Mouse (Mus musculus) urinary bladder, adult 2 months (tissue): ENCODE measurements around the gene Rrn3. TPM values are rescaled to one million over a fixed set of nuclear protein-coding genes. Genes with fewer than 3 reads are reported as not detected.
A peak's percentile ranks its signal among the peaks of the same experiment; 100 is the strongest.
"Not testable (repeated sequence)": the region's sequence is repeated elsewhere in the genome, so short reads cannot be mapped to it uniquely, and the experiment has no call there.

Experiments used
- DNase-seq: peaks from one replicate; pipeline ENCODE4 v3.0.0; 2022; ENCODE audit warnings: low spot score
- polyA plus RNA-seq: library from polyadenylated mRNA; depleted of rRNA; stranded (reverse); fragments of >200 nt; gene quantifications from 2 replicates; pipeline ENCODE4 v1.2.3, GENCODE M21; 2012; rRNA removed

The Rrn3 gene
- polyA plus RNA-seq: 21.9 and 24.7 TPM in 2 replicates

GRCm38 (mm10) chr16:13780353-13781036, at the start of gene Rrn3:
Gene Rrn3 (plus strand): TSS chr16:13780708.
- peak; percentile 85 for DNase-seq

DNA sequence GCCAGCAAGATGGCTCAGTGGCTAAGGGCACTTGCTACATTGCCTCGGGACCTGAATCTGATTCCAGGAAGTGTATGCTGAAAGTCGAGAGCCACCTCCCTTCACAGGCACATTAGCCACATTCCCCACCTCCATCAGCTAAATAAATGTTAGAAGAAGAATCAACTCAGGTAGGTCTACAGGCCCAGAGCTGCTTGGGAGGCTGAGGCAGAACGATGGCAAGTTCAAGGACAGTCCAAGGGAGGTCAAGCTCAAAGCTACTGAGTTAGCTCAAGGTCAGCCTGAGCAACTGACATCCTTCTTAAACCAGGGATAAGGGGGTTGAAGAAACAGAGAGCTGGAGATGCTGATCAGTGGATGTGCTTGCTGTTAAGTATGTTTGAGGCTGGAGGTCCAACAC, 47.7 kb upstream of the Rrn3 start:
- no peak for DNase-seq

- peak; percentile 64 for DNase-seq
Measured at GRCm38 (mm10) chr16:13733518-13734137, 46.9 kb upstream of the Rrn3 start.

GRCm38 (mm10) chr16:13735977-13736376, 44.5 kb upstream of the Rrn3 start:
- DNase-seq: no peak

- not testable (repeated sequence) for DNase-seq
Measured at GRCm38 (mm10) chr16:13739044-13739443, 41.5 kb upstream of the Rrn3 start.

- no peak for DNase-seq
Measured at GRCm38 (mm10) chr16:13740844-13741243, 39.7 kb upstream of the Rrn3 start.

GRCm38 (mm10) chr16:13747708-13748107, 32.8 kb upstream of the Rrn3 start:
- DNase-seq: no peak

DNA sequence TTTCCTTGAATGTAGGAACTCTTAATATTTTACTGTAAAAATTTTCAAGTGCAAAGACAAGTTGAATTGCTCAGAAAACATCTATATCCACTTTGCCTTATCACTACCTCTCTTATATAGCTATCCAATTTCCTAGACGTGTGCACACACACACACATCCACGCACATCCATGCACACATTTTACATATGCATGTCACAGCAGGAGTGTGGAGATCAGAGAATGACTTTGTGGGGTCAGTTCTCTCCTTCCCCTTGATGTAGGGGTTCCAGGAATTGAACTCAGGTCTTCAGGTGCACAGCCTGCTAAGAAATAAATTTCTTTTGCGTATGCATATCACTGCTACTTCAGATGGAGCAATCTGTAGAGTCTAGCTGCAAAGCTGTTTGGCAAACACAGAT, 32.4 kb upstream of the Rrn3 start:
- DNase-seq: no peak

- not testable (repeated sequence) for DNase-seq
Measured at GRCm38 (mm10) chr16:13748813-13749212, 31.7 kb upstream of the Rrn3 start.

- no peak for DNase-seq
Measured at GRCm38 (mm10) chr16:13749306-13749705, 31.2 kb upstream of the Rrn3 start.

- DNase-seq: no peak
Measured at GRCm38 (mm10) chr16:13749981-13750380, 30.5 kb upstream of the Rrn3 start.

GRCm38 (mm10) chr16:13750626-13751025, 29.9 kb upstream of the Rrn3 start:
- no peak for DNase-seq

DNA sequence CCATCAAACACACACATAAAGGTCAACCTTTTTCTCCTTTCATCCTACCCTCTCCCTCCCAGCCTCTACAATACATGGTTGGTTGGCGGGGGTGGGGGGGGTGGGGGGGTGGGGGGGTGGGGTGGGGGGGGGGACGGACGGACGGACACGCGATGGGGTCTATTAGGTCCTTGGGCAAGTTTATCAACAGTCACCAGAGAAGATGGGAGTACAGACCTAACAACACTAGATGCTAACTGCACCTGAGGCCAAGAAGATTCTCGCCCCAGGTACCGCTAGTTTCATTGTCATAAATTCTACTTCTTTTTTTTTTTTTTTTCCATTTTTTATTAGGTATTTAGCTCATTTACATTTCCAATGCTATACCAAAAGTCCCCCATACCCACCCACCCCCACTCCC, 26.5 kb upstream of the Rrn3 start:
- DNase-seq: no peak

- peak; percentile 81 for DNase-seq
Measured at GRCm38 (mm10) chr16:13754400-13755190, 25.9 kb upstream of the Rrn3 start.

DNA sequence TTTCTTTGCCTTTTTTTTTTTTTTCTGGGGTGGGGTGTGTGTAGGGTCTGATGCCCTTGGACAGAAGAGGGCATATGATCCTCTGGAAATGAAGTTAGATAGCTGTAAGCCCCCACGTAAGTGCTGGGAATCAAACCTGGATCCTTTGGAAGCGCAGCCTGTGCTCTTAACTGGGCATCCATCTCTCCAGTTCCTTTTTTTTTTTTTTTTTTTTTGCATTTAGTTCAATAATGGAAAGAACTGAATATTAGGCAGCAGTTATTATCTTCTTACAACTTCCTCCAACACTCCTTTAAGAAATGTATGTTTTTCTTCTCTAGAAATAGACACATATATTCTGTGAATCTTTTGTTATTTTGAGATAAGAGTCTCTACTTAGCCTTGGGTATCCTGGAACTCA, 22.7 kb upstream of the Rrn3 start:
- DNase-seq: no peak

GRCm38 (mm10) chr16:13762807-13763206, 17.7 kb upstream of the Rrn3 start:
- DNase-seq: not testable (repeated sequence)

- DNase-seq: no peak
Measured at GRCm38 (mm10) chr16:13764519-13764918, 16.0 kb upstream of the Rrn3 start.

- DNase-seq: no peak
Measured at GRCm38 (mm10) chr16:13766367-13766766, 14.1 kb upstream of the Rrn3 start.

DNA sequence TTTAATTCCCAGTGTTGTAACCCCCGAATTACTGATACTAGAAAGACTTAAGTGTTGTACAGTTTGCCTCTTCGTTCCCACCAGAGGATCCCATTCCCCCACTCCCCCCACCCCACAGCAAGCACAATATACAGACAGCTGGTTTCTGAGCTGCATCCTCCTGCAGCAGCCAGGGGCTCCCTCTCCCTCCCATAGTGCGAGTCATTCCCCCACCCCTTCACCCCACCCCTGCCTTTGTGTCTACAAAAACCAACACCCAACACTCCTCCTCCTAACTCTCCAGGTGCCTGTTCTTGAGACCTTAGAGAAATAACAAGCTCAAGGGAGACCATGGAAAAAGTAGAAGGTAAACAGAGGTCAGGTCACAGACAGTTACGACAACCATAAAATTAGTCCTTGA, 8.9 kb upstream of the Rrn3 start:
- not testable (repeated sequence) for DNase-seq

DNA sequence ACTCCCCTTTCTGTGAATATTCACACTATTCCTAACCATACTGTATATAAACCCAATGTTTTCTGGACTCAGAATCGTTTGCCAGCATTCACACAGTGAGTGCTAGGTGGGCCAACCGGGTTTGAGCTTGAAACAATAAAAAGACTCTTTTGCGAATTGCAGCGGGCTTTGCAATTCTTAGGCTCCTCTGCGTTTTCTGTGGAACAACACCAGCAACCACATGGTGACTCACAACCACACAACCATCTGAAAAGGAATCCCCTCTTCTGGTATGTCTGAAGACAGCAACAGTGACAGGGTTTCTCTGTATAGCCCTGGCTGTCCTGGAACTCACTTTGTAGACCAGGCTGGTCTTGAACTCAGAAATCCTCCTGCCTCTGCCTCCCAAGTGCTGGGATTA, 8.5 kb upstream of the Rrn3 start:
- DNase-seq: not testable (repeated sequence)

GRCm38 (mm10) chr16:13774011-13774410, 6.5 kb upstream of the Rrn3 start:
- DNase-seq: not testable (repeated sequence)

DNA sequence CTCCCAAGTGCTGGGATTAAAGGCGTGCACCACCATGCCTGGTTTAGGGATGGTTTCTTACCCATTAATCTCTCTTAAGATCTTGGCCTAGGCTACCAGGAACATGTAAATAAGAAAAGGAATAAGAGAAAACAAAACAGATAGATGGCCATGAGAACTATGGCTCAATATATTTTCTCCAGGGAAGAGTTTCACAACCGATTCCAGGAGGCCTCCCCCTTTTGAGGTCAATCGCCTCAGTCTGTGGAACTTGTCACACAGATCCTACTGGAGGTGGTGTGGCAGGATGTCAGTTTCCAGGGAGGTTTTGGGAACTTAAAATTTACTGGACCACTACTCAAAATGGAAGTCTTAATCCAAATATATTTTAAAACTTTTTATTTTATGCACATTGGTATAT, 5.9 kb upstream of the Rrn3 start:
- not testable (repeated sequence) for DNase-seq

DNA sequence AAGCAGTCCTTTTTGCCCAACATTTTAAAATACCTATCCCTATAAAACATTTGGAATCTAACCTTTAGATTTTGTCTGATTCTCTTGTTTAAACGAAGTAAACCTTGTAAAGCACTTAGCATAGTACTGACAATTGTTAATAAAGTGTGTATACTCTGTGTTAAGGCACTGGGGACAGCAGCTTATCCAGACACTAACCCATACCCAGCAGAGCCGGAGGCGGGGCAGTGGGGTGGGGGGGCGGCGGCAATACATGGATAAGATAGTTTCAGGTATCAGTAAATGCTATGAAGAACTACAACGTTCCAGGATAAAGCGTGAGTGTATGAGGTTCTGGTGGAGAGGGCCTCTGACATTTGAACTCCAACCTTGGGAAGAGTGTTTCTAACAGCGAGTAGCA, 708 bp downstream of the Rrn3 start:
- no peak for DNase-seq
